Mouse (Mus musculus) forelimb bud, embryonic 11.5 days (tissue): ENCODE data around the gene Taar4.

Experiments used
- DNase-seq: peaks from one replicate; pipeline ENCODE4 v3.0.0-alpha.2; 2012; ENCODE audit warnings: low read depth, low spot score

Taar4 gene

GRCm38 (mm10) chr10:24007034-24007433 lies 46.7 kb downstream of the Taar4 start:
- no peak for DNase-seq

DNA sequence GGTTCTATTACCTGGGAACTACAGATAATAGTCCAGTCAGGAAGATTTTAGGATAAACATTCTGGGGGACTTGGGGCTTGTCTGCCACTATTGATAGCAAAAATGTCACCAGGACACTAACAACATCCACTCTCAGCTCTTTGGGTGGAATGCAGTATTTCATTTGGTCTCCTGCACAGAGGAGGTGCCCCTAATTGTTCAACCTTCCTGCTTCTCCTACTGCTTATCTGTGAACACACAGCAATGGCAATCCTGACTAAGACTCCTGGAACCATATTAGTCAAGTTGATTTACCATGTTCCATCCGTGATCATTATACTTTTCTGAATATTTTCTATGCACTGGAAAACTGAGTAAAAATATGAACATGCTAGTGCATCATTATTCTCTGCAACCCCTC lies 47.8 kb downstream of the Taar4 start:
- DNase-seq: no peak
